Mouse (Mus musculus): ENCODE measurements around the gene Dhh.

The Dhh gene

DNA sequence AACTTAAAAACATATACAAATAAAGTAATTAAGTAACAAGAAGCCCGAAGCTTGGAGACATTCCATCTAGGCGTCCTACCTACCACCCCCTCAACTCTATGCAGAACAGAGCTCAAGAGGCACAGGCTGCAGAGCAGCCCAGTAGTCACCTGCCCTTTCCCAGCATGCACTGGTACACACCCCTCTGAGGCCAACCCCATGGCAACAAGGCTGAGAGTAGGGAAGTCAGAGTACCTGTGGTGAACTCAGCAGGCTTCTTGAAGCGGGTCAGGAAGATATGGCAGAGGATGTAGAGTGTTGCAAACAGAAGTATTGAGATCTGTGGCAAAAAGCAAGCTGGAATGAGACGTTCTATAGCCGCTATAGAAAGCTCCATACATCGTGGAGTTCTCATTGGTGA lies 16.6 kb upstream of the Dhh start:
- DNase-seq: no peak

DNA sequence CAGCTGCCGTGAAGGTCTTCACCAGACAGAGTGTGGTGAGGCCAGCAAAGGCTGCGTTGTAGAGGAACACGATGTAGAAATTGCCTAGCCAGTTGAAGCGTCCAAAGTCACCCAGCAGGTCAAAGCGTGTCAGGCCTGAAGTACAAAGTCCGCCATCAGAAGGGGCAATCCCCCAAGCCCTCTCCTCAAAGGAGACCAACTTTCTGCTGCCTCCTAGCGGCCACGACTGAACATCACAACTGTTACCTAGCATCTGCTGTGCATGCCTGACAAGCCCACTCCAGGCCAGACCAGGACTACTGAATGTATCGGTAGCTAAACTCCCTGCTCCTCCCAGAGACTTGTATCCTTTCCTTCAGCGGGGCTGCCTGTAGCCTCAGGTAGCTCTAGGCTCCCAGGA lies 6.4 kb upstream of the Dhh start:
- peak in 1 of 2 experiments; percentile 39 for DNase-seq

DNA sequence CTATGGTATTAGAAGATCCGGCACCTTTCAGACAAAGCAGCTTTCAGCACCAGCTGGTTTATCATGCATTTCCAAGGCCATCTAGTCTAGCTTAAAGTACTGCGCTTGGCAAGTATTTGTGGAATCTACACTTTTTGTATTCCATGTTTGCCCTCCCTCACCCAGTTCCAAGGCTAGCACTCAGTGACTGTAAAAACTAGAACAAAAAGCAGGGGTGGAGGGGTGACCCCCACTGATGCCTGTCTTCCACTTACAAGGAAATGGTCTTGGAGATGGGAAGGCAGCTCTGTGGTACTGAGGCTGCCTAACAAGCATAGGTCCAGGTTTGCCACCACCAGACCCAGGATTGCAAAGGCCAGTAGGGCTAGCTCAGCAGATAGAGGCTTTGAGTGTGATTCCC lies 4.3 kb upstream of the Dhh start:
- no peak for DNase-seq

DNA sequence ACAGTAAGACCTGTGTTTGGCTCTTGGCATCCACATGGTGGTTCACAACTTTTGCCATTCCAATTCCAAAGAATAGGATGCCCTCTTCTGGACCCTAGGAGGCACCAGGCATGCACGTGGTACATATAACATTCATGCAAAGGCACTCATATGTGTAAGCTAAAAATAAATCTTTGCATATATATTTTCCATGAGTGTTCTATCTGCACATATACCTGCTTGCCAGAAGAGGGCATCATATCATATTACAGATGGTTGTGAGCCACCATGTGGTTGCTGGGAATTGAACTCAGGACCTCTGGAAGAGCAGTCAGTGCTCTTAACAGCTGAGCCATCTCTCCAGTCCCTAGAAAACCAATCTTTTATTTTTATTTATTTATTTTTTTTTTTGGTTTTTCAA lies 3.2 kb upstream of the Dhh start:
- no peak for DNase-seq

DNA sequence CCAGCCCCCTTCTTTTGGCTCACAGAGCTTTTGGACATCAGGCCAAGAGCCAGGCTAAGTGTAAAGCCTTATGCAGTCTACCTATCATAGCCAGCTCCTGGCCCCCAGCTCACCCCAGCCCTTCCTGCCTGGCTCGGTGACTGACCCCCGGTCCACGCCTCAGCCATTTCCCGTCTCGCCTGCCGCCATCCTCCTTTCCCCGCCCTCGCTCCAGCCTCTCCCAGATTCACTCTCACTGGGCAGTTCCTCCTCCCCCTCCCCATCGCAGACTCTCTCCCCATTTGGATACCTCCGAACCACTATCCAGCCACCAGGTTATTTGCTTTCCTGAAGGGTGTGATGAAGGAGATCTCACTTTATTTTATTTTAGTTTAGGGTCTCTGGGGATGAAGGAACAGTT lies 845 bp downstream of the Dhh start:
- no peak for DNase-seq

DNA sequence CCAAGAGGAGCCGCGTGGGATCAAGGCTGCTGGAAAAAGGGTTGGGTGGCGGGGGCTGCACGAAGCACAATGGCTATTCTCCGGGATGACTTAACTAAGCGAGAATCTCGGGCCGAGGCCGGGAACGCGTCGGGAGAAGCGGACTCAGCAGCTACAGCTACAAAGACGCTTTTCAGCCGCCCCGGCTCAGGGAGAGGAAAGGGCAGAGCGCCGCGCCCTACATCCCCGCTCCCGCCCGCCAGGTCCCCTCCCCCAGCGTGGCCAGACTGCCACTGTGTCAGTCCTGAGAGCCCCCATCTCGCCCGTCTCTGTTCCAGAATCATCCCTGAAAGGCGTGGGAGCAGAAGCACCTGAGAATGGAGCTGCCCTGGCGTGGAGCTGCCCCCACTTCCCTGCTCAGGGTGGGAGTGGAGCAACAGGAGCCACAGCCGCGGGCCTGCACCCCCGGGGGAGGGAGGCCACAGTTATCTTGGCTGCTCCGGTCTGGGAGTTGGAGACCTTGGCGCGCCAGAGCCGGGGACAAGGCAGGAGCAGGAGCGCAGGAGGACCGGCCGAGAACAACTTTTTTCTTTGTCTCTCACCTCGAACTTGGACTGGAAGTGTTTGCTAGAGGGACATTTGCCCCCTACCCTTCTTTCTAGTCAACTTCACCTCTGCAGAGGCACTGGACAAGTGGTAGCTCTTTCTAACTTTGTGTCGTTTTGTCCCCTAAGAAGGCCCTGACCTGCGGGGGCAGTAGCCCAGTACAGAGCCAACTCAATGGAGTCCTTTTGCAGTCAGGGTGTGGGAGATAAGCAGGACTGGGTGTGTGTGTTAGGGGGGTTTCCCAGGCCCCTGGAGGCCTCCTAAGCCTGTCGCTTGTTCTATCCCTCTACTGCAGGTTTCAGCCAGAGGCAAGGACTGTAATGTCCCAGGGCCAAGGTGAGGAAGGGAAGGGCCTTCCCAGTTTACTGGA lies 2.4 kb downstream of the Dhh start:
- DNase-seq: no peak

DNA sequence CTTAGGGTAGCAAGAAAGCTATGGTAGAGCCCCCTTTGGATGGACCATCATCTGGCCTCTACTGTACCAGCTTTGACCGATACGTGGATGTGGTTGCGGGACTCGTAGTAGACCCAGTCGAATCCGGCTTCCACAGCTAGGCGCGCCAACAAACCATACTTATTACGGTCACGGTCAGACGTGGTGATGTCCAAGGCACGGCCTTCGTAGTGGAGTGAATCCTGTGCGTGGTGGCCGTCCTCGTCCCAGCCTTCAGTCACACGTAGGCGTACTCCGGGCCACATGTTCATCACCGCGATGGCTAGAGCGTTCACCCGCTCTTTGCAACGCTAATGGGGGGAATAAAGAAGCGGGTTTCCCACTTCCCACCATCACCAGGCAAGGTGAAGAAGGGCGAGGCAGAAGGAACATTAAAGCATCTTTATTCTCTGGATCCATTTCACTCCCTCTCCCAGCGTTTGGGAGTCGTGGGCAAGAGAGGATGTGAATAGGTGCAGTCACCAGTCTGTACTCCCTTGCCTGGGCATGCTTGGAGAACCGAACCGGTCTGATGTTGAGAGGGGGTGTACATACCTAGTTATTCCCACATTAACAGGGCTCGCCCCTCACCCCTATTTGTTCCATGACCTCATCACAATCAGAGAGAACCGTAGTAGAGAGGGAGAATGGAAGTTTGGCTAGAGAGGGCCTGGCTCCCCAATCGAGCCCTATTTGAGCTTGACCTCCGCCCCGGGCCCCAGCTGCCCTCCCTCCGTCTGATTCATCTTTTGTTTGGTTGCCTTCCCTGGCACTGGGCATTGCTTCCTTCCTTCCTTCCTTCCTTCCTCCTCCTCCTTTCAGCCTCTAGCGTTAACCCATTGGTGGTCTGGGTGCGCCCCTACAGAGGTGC lies 3.4 kb downstream of the Dhh start:
- DNase-seq: no peak

DNA sequence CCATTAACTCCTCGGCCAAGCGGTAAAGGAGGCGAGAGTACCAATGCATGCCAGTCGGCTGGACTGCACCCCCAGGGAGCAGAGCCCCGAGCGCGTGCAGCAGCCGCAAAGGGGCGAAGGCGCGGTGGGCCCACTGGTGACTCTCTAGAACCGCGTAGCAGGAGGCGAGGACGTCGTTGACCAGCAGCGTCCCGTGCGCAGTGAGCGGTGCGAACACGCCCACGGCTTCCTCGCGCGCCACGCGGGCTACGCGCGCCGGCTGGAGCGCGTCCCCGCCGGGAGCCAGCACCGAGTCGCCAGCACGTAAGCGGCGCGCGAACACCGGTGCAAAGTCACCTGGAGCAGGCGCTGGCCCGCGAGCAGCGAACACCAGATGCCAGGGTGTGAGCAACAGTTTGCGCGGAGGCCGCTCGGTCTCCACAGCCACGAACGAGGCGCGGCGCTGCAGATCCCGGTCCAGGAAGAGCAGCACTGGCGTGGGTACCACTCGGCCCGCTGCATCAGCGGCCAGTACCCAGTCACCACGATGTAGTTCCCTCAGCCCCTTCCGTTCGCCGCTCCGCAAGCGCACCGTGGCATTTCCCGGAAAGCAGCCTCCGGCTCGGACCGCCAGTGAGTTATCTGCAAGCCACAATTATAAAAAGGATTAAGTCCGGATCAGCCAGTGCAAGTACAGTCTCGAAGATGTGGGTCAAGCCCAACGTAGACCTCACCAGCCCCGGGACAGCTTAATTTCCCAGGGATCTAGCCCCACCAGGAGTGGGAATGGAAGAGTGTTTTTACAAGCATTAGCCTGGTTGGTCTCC lies 4.2 kb downstream of the Dhh start, which contains the start of gene Rhebl1:
Gene Rhebl1 (minus strand): TSS at position 601 of the 806 bp plus-strand sequence.
- DNase-seq: no peak

DNA sequence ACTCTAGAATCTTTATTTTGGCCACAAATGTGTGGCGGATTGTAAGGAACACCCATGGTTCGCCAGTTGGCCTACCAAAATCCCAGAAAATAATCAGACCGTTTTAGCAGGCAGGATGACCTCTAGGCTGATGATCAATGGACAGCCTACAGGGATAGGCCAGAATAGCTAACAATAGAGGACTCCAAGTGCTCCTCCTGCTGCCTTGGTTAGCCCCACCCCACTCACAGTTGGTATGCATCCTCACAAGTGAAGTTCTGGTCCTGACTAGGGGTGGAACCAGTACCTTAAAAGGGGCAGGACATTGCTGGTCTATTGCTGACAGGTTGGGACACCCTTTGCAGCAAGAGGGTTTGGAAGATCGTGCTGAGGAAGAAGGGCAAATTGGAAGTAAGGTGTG lies 5.3 kb downstream of the Dhh start:
- no peak for DNase-seq

DNA sequence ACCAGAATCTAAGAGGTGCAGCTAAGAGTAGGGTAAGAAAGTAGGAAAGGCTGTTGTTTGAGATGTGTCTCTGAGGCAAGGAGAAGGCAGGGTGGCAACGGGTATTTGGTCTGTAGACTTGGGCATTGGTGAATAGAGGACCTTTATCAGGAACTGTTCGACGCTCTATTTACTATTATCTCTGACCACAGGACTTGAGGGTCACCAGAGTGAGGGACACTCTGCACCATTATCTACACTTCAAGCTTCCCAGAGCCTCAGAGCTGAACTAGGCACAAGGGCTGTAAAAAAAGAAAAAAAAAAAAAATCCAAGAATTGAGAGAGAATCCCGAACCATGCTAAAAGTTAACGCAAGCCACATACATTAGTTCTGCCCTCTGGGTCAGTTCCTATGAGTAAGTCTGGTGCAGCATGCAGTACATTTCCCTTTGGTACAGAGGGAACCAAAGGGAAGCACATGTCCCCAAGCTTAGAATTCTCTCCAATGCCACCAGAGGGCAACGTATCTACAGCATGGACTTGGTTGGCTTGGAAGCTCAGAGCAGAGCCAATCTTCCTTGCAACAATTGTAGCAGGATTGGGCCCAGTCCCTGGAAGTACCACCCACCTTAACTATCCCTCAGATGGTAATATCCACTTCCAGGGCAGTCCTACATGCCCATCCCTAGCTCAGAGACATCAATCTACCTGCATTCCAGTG lies 6.3 kb downstream of the Dhh start:
- DNase-seq: peak; percentile 75 to 83

DNA sequence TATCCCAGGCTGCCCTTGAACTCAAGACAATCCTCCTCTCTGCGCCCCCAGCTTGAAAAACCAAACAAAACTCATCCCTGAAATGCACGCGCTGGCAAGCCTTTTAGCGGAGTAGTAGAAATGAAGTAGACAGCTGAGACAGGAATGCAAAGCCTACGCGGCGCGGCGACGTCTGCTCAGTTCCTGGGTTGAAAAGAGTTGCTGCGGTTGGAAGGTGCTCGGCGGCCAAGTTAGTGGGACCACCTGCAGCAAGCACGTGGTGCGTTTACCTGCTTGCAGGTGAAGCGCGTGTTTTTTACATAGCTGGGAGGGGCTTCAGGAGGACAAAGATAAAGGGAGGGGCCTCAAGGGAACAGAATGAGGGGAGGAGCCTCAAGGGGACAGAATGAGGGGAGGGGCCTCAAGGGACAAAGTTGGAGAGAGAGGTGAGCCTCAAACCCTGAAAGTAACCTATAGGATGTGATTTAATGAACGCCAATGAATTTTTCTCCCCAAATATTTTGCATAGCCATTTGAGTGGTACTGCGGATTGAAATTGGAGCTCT lies 7.1 kb downstream of the Dhh start:
- DNase-seq: no peak

DNA sequence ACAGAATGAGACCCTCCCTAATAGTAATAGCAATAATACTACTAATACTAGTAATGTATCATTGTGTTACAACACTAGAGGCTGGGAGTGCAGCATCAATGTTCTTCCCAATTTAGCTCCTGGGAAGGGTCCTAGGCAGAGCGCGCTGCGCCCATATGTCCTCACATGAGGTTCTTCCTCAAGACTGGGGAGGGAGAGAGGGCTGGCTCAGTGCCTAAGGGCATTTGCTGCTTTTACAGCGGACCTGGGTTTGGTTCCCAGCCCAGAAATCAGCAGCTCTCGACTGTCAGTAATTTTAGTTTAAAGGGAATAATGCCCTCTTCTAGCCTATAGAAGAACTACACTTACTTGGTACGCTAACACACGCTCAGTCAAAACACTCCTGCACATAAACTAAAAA lies 10.8 kb downstream of the Dhh start:
- DNase-seq: no peak

DNA sequence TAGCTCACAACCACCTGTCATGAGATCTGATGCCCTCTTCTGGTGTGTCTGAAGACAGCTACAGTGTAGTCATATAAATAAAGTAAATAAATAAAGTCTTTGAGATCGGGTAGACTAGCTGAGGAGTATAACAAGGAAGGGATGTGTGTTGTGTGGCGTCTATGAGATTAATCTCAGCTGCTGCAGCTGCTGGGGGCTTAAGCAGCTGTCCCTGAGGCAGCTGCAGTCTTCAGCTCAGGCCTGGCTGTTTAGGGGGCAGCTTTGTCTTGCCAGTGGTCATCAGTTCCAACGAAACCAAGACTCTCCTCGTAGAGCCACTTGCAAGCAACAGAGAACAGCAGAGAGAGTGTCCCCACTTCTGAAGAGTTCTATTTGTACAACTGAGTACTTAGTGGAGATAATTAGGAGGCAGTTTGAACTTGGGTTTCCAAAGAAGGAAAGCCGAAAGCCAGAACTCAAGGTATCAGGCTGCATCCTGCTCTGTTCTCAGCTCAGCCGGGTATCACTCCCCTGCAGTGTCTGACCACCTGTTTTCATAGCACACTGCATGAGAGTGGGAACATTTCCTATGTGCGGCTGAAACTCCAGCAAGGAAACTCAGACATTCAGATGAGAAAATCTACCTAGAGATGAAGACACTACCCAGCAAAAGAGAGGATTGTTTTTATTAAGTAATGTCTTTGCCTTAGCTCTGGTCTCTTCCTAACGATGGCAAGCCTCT lies 11.5 kb downstream of the Dhh start:
- DNase-seq: no peak

DNA sequence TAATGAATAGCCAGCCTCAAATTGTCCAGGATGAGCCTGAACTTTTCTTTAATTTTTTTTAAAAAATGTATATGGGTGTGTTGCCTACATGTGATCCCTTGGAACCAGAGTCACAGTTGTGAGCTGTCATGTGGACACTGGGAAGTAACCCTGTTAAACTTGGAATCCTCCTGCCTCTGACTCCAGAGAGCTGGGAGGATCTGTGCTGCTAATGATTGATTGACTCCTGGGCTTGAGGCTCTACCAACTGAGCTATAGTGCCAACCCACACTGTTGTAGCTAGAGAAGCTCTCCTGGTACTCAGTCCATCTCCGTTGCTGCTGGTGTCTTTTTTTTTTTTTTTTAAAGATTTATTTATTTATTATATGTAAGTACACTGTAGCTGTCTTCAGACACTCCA lies 14.2 kb downstream of the Dhh start:
- no peak for DNase-seq

DNA sequence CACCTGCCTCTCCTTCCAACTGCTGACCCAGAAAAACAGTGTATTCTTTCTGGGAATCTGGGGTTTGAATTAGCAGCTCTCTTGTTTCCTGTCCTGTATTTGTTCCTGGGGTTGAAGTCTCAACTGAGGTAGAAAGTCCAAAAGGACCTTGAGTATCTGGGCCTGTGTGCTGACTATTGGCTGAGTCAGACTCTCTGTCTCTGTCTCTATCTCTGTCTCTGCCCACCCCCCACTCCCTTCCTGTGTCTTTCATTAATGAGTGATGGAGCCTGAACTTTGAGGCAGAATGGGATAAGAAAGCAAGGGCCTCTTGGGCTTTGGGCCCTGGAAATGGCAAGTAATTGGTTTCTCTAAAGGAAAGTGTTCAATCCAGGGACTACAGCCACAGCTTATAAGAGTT lies 14.7 kb downstream of the Dhh start:
- peak; percentile 78 to 86 for DNase-seq

DNA sequence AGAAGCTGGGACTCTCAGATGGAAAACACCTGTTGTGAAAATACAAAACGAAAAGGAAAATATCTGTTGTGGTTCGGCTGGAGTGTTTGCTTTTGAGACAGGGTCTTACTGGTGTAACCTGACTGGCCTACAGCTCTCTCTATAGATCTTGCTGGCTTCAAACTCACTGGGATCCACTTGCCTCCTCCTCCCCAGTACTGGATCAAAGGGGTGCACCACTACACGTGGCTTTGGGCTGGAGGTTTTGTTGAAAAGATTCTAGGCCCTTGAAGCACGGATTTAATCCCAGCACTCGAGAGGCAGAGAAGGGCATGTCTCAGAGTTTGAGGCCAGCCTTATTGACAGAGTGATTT lies 16.7 kb downstream of the Dhh start:
- DNase-seq: no peak

DNA sequence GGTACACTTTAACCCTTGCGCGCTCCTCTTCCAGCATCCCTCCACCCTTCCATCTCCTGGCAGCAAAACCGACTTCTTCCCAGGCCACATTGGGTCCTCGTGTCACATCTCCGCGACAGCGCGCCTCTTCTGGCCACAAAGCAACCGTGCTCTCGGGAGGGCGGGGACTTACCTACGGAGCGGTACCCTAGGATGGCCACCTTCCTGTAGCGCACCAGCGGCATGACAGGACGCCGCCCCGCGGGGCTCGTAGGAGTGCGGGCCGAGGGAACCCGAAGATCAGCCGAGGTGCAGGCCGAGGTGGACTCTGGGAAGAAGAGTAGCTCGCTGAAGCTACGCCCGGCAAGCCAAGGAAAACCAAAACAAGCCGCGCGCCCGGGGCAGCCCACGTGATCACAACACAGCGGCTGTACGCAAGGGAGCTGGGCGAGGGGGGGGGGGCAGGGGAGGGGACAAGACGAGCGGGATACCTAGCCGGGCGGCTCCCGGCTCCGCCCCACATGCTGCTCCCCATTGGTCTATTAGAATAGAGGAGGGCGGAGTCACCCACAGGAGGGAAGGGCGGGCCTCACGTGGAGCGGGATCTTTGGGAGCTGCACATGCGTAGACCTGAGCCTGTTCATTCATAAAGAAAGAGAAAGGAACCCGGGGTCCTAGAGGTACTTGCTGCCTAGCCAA lies 17.2 kb downstream of the Dhh start:
- DNase-seq: peak; percentile 96 to 97

DNA sequence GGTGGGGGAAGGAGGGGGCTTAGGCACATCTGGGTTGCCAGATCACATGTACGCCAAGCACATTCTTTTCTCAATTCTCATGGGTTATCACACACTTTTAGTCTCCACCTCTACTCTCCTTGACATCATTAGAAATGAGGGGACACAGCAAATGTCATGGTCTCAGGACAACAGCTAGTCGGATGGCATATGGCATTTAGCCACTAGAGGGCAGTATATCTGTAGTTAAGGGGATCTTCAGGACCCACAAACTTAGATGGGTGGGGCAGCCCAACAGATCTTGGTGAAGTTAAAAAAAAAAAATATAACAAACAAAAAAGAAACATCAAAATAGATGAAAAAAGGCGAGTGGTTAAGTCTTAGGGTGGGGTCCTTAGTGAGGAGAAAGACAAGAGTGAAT lies 21.0 kb downstream of the Dhh start:
- peak; percentile 63 to 69 for DNase-seq

DNA sequence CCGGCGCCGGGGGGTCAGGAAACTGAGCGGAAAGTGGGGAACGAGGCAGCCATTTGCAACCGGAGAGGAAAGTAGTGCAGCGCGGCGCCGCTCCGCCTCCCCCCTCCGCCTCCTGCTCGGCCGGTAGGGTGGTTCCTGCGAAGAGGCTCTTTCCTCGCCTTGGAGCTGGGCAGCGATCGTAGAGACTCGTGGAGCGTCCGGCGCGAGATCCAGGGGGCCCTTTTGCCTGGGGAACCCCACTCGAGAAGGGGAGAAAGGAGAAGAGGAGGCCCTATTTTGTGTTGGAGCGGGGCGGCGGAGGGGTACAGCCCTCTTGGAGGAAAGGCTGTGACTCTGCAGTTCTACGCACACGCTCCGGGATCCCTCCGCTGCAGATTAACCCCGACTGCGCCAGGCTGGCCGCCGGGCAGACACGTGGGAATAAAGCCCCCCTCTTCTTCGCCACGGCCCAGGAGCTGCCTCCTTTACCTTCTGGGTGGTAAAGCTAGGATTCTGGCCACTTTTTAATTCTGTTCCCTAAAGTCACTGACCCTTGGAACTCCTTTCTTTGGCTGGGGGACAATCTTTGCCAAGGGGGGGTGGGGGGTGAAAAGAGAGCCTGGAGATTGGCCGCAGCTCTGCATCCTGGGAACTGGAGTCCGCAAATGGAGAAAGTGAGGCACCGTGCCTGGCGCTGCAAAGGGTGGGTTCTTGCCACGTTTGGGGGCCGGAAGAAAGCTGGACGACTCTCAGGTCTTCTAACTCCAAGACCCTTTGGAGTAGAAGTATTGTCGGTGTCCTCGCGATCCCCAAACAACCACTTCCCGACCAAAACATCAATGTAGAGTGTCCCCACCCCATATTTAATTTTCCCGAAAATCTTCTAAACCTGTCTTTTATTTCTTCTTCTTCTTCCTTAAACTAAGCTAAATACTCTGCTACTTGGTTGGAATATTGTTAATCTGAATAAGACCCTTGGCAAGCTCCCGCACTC lies 26.1 kb downstream of the Dhh start:
- DNase-seq: peak; percentile 91 to 93
